Mouse (Mus musculus) liver, embryonic 11.5 days (tissue): ENCODE measurements around the gene Ifitm6. TPM values are rescaled to one million over a fixed set of nuclear protein-coding genes. Genes with fewer than 3 reads are reported as not detected.

Experiments
- ATAC-seq: fragments of 200-750 bp; cut with Nextera tagmentation; replicated peaks from 2 replicates; pipeline ENCODE4 v1.8.0; 2017; ENCODE audit warnings: moderate number of reproducible peaks, mild to moderate bottlenecking, moderate TSS enrichment, moderate library complexity; ENCODE audit not compliant: low FRiP score
- DNase-seq: peaks from one replicate; pipeline ENCODE4 v3.0.0-alpha.2; 2017; ENCODE audit warnings: low spot score
- H3K27ac ChIP-seq: fragments of 300-500 bp; sonication (generic); 2 replicates; pipeline ENCODE4 v1.5.1; 2014; ENCODE audit warnings: mild to moderate bottlenecking, low read depth, low read length, control low read depth
- H3K27me3 ChIP-seq: fragments of 300-500 bp; sonication (generic); replicated peaks from 2 replicates; pipeline ENCODE4 v1.6.1; 2014; ENCODE audit warnings: low read length, mixed read lengths; ENCODE audit not compliant: control insufficient read depth, insufficient read depth
- H3K36me3 ChIP-seq: fragments of 300-500 bp; sonication (generic); 2 replicates; pipeline ENCODE4 v1.6.1; 2014; ENCODE audit warnings: mild to moderate bottlenecking, low read length, moderate library complexity, mixed read lengths; ENCODE audit not compliant: control insufficient read depth, insufficient read depth
- H3K4me1 ChIP-seq: fragments of 300-500 bp; sonication (generic); replicated peaks from 2 replicates; pipeline ENCODE4 v1.6.1; 2014; ENCODE audit warnings: low read length, mixed read lengths; ENCODE audit not compliant: control insufficient read depth, insufficient read depth
- H3K4me2 ChIP-seq: fragments of 300-500 bp; sonication (generic); 2 replicates; pipeline ENCODE4 v1.6.1; 2014; ENCODE audit warnings: mild to moderate bottlenecking, control low read depth, moderate library complexity
- H3K4me3 ChIP-seq: fragments of 300-500 bp; sonication (generic); 2 replicates; pipeline ENCODE4 v1.5.1; 2014; ENCODE audit warnings: low read depth, low read length, control low read depth
- H3K9ac ChIP-seq: fragments of 300-500 bp; sonication (generic); 2 replicates; pipeline ENCODE4 v1.6.1; 2014; ENCODE audit warnings: low read depth, low read length, control low read depth
- H3K9me3 ChIP-seq: fragments of 300-500 bp; sonication (generic); 2 replicates; pipeline ENCODE4 v1.6.1; 2016; ENCODE audit warnings: low read length, inconsistent platforms, mixed read lengths; ENCODE audit not compliant: control insufficient read depth
- WGBS: fragments of 180-500 bp; shearing (Covaris S2); extraction: QIAGEN DNeasy Blood & Tissue Kit; methylation state at CpG from one replicate; pipeline ENCODE4 v1.1.7; 2014; 5-methylcytosine and 5-hydroxymethylcytosine counted together
- polyA plus RNA-seq: library from polyadenylated mRNA; unstranded; fragments of >200 nt; fragmentation: Nextera tagmentation; extraction: Ambion mirVana; gene quantifications from 2 replicates; pipeline ENCODE4 v1.2.1, GENCODE M21; 2014

Ifitm6 gene
- polyA plus RNA-seq, 1 experiment from 2014 or later = 0.90 TPM

DNA sequence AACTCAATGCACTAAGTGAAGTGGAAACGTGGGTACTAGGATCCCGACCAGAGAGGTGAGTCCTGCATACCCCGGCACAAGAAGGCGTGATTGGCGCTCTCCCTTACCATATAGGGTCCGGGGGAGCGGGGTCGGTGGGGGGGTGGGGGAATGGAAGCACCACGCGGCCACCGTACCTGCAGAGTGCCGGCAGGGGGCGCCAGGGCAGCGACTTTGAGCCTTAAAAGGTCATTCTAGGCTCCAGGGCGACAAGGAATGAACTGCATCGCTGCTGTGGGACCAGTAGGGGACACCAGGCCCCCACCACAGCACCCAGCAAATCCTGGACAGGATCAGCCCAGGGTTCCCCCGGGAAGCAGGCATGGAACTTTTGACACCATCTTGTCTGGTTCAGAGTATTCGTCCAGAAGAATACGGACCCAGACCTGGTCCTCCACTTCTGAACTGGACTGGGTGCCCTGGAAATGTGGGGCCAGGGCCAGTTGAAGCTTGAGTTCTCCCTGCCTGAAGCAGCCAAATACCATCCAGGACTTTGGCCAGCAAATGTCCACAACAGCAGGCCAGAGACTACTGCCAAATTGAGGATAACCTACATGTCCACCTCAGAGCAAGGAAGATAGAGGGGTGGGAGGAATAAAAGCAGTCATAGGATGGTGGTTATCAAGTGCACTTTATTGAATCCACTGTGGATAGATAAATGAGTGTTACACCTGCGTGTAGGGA lies 8.6 kb downstream of the Ifitm6 start:
- DNase-seq (peak; percentile 78), ATAC-seq (peak; percentile 80)
- 8% methylated on average over 20 of the region's 20 CpGs for WGBS
- peaks cover 29% of the 10 kb centered on the region for H3K4me1 ChIP-seq
- H3K4me3 ChIP-seq = peak overlapping the region; percentile 14; the same call in 1 of the 2 replicates
- H3K36me3 ChIP-seq = no peaks in the 10 kb centered on the region
- H3K9me3 ChIP-seq = no peaks in the 10 kb centered on the region
- H3K9ac ChIP-seq = peak overlapping the region; percentile 37; the same call in 1 of the 2 replicates
- H3K4me2 ChIP-seq = peak overlapping the region; percentile 63
- H3K27ac ChIP-seq = no peak overlapping the region
- no peaks in the 10 kb centered on the region for H3K27me3 ChIP-seq

DNA sequence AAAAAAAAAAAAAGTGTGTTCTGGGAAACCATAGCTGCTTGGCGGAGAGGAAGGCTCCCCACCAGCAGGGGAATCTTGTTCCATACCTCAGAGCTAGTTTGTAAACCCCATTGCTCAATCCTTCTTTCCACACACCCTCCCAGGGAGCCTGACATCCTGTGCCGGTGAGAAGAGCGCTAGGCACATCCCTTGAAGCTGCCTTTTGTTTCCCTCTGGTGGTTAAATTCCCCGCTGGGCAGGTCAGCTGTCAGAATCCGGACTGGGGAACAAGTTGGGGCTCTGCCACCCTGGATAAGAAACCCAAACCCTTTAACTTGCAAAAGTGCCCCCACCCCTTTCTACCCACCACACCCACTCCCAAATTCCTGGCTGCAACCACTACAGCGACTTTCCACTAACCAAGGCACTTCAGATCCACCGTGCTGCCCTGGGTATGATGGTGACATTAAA lies 9.4 kb downstream of the Ifitm6 start:
- no peaks in the 10 kb centered on the region for H3K9me3 ChIP-seq
- DNase-seq (peak; percentile 46), ATAC-seq (no peak)
- H3K4me3 ChIP-seq = 0 out of 2 replicates have a peak overlapping the region, but pooled peaks have one; percentile 14
- no peaks in the 10 kb centered on the region for H3K27me3 ChIP-seq
- H3K9ac ChIP-seq = 0 out of 2 replicates have a peak overlapping the region, but pooled peaks have one; percentile 37
- WGBS = 10% methylated on average over 7 of the region's 7 CpGs
- no peak overlapping the region for H3K27ac ChIP-seq
- peaks cover 29% of the 10 kb centered on the region for H3K4me1 ChIP-seq
- H3K4me2 ChIP-seq = peak overlapping the region; percentile 63
- no peaks in the 10 kb centered on the region for H3K36me3 ChIP-seq

DNA sequence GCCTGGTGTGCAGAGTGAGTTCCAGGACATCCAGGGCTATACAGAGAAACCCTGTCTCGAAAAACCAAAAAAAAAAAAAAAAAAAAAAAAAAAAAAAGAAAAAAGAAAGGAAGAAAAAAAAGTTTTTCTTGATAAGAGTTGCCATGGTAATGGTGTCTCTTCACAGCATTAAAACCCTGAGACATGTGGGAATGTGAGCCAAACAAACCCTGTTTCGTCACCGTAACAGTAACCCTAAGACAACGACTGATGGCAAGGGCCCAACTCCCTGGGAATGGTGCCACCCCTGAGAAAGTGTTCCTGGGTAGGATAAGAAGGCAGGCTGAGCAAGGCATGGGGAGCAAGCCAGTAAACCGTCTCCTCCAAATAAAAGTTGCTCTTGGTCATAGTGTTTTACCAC lies 10.8 kb downstream of the Ifitm6 start:
- Histone ChIP-seq H3K4me3 (no peak overlapping the region), H3K9ac (no peak overlapping the region), H3K36me3 (no peaks in the 10 kb centered on the region), H3K4me1 (peaks cover 28% of the 10 kb centered on the region), H3K4me2 (no peak overlapping the region), H3K27me3 (no peaks in the 10 kb centered on the region), H3K9me3 (no peaks in the 10 kb centered on the region), H3K27ac (no peak overlapping the region)
- ATAC-seq (no peak), DNase-seq (no peak)
- WGBS = 81% methylated on average over 5 of the region's 5 CpGs

DNA sequence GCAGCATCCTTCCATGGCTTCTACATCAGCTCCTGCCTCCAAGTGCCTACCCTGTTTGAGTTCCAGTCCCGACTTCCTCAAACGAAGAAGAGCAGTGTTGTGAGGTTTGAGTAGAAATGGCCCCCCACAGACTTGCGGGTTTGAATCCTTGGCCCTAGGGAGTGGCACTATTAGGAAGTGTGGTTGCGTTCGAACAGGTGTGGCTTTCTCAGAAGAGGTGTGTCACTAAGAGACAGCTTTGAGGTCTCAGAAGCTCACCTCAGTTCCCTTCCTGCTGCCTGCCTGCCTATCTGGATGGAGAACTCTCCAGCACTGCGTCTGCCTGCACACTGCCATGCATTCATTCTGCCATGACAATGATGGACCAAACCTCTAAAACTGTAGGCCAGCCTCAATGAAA lies 11.3 kb downstream of the Ifitm6 start:
- WGBS = 73% methylated on average over 6 of the region's 6 CpGs
- Histone ChIP-seq H3K36me3 (no peaks in the 10 kb centered on the region), H3K4me1 (peaks cover 23% of the 10 kb centered on the region), H3K27me3 (no peaks in the 10 kb centered on the region), H3K9ac (no peak overlapping the region), H3K4me3 (no peak overlapping the region), H3K4me2 (no peak overlapping the region), H3K9me3 (no peaks in the 10 kb centered on the region), H3K27ac (no peak overlapping the region)
- no peak for DNase-seq
- no peak for ATAC-seq

DNA sequence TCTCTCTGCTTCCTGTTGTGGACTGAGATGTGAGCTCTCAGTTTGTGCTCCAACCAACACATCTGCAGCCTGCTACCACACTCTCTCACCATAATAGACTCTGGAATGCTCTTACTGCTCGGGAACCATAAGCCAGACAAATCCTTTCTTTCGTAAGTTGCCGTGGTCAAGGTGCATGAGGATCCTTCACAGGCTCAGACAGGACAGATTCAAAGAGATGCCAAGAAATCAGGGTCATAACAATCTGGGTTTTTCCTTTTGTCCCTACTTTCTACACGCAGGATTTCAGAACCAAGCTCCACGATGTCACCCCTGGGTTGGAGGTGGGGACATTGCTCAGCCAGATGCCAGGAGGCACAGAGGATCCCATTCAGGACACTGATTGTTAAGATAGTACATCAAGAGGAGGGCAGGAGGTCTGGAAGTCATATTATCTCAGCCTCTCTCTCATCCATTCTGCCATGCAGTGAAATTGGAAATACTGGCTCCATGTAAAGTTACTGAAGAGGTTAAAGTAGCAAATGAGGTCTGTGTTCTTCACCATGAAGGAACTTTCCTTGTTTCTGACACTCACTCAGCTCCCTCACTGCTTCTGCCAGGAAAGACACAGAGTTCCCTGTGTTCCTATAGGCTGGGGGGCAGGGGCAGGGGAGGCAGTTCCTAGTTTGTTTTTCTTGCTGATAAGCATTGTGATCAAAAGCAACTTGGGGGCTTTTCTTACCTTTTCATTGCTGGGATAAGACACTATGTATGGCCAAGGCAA lies 14.3 kb downstream of the Ifitm6 start:
- Histone ChIP-seq H3K36me3 (no peaks in the 10 kb centered on the region), H3K9me3 (no peaks in the 10 kb centered on the region), H3K27me3 (no peaks in the 10 kb centered on the region), H3K4me1 (no peaks in the 10 kb centered on the region; the same call in 1 of the 2 replicates), H3K4me2 (no peak overlapping the region), H3K27ac (no peak overlapping the region), H3K4me3 (no peak overlapping the region), H3K9ac (no peak overlapping the region)
- no peak for DNase-seq
- no peak for ATAC-seq
- 74% methylated on average over 5 of the region's 5 CpGs for WGBS

DNA sequence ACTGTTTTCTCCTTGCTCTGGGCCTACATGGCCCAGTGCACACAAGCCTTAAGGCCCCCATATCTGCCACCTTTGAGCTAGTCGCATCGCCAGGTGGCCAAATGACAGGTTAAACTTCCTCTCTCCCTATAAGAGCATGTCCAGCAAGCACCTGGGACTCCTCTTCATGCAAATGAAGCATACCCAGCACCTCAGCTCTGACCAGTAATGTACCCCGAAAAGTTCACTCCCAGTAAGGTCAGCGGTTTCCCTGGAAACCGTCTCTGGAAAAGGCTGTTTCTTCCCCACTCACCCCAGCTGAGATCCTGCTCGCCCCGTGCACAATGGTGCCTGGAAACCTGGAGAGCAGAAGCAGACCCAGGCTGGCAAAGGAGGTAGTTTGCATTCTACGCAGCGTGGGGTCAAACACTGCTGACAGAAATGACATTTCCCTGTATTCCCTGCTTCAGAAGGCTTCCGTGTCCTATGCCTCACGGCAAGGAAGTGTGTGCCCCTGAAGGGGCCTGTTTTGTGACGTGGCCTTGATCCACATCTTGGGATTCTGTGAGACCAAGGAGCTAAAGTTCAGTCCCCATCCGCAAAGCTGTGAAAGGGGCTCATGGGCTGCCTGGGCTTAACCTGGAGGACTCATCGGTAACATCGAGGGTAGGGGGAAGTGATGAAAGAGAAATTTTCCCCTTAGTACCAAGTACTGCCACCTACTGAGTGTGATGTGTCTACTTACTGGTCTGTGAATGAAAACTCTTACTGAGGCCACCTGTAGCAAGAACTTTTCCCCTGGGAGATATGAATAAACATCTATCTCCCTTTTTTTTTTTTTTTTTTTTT lies 16.6 kb downstream of the Ifitm6 start:
- H3K9ac ChIP-seq = no peak overlapping the region
- DNase-seq (no peak), ATAC-seq (no peak)
- H3K36me3 ChIP-seq = no peaks in the 10 kb centered on the region
- no peak overlapping the region for H3K4me2 ChIP-seq
- no peaks in the 10 kb centered on the region for H3K9me3 ChIP-seq
- H3K4me1 ChIP-seq = no peaks in the 10 kb centered on the region
- H3K27ac ChIP-seq = no peak overlapping the region
- WGBS = 72% methylated on average over 15 of the region's 15 CpGs
- no peaks in the 10 kb centered on the region for H3K27me3 ChIP-seq
- H3K4me3 ChIP-seq = no peak overlapping the region

DNA sequence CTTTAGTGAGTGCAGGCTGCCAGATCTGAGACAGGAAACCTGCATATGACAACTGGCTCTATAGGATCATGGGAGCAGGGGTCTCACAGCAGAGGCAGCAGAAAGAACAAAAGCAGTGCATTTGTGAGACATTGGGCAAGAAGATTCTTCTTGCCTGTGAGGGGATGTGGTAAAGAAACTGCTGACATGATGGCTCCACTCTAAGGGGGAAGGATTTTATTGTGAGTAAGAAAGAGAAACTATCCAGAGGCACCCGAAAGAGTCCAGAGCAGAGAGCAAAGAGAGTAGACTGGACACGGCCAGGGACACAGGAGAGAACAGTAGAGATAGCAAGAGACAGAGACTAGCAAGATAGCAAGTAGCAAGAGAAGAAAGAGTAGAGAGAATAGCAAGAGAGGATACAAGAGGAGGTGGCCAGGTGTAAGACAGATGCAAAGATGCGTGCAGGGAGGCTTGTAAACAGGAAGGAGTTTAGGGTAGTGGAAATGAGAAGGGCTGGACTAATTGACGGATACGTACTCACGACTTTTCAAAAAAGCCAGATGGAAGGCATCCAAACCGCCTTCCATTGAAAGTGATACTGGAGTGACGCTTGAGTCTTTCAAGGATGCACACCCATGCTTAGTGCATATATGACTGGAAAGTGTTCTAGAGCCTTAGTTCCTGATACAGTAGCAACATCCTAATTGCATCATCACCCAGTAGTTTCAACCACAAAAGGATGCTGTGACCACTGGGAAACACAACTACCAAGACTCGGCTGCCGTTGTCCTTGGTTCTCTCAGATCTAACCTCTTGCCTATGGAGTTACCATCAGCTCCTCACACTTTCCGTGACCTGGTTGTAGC lies 18.6 kb downstream of the Ifitm6 start:
- Histone ChIP-seq H3K4me2 (no peak overlapping the region), H3K9me3 (no peaks in the 10 kb centered on the region), H3K4me3 (no peak overlapping the region), H3K9ac (no peak overlapping the region), H3K36me3 (no peaks in the 10 kb centered on the region), H3K4me1 (no peaks in the 10 kb centered on the region), H3K27me3 (no peaks in the 10 kb centered on the region), H3K27ac (no peak overlapping the region)
- WGBS = 66% methylated on average over 11 of the region's 11 CpGs
- ATAC-seq = no peak
- no peak for DNase-seq

DNA sequence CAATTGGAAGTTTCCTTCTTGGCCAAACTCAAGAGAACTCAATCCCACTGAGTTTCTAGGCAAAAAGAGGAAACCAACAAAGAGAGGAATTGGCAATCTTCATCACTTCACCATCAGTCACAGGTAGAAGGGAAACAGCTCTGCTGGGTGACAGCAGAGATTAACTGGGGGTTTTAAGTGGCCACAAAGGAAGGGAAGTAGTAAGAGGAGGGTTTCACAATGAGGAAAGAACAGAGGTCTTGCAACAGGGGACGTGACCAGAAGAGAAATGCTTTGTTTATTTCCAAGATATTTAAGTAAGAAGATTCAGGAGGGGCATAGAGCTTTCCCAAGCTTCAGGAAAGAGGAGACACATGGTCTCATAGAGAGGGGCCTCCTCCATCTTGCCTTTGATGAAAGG lies 19.9 kb downstream of the Ifitm6 start:
- Histone ChIP-seq H3K9ac (no peak overlapping the region), H3K36me3 (no peaks in the 10 kb centered on the region), H3K4me1 (no peaks in the 10 kb centered on the region), H3K4me2 (no peak overlapping the region), H3K27ac (no peak overlapping the region), H3K4me3 (no peak overlapping the region), H3K27me3 (no peaks in the 10 kb centered on the region), H3K9me3 (no peaks in the 10 kb centered on the region)
- DNase-seq (no peak), ATAC-seq (no peak)
- WGBS = 39% methylated on average over 1 of the region's 1 CpGs
